Mouse (Mus musculus): Measurements from ENCODE around the gene Ccdc130. TPM values are rescaled to one million over a fixed set of nuclear protein-coding genes. Genes with fewer than 3 reads are reported as not detected.
A peak's percentile ranks its signal among the peaks of the same experiment; 100 is the strongest.

Ccdc130 gene
- total and polyA plus RNA-seq, 3 experiments, result 12.9 to 73.7 (median 17.1) TPM

GRCm38 (mm10) chr8:84241167-84241566, 29.0 kb downstream of the Ccdc130 start:
- peaks cover 9% of the 10 kb centered on the region; the same call in 1 of the 2 replicates for H3K27me3 ChIP-seq (ENCODE audit: insufficient read depth, low read length)
- peaks cover 20% of the 10 kb centered on the region for H3K4me1 ChIP-seq (ENCODE audit: insufficient read depth, low read depth, low read length)
- no peak for TF ChIP-seq POLR2AphosphoS5 (IDR thresholded peaks at IDR 0.05; ENCODE audit: insufficient replicate concordance, low read depth, low read length)
- TF ChIP-seq GATA1 (IDR thresholded peaks at IDR 0.05; ENCODE audit: borderline replicate concordance, low read length), result no peak
- no peak for TF ChIP-seq GATA2 (IDR thresholded peaks at IDR 0.05; ENCODE audit: borderline replicate concordance, low read depth, low read length)
- TF ChIP-seq TAL1 (conservative IDR thresholded peaks at IDR 0.05; ENCODE audit: low read depth, low read length), result no peak
- TF ChIP-seq CTCF (IDR thresholded peaks at IDR 0.05; ENCODE audit: low read depth, low read length), result no peak
- no peaks in the 10 kb centered on the region for H3K9me3 ChIP-seq (replicated peaks)
- no peak overlapping the region for H3K4me3 ChIP-seq (ENCODE audit: low read depth, low read length)
- DNase-seq (ENCODE audit: low spot score) (no peak), ATAC-seq (ENCODE audit: extremely low read depth, insufficient number of reproducible peaks, low FRiP score, poor library complexity, severe bottlenecking) (no peak)
- H3K36me3 ChIP-seq (replicated peaks), result peaks cover 34% of the 10 kb centered on the region

GRCm38 (mm10) chr8:84237542-84238229, 32.5 kb downstream of the Ccdc130 start:
- H3K4me1 ChIP-seq (ENCODE audit: insufficient read depth, low read depth, low read length), result peaks cover 24% of the 10 kb centered on the region
- H3K27me3 ChIP-seq (ENCODE audit: insufficient read depth, low read length), result peaks cover 9% of the 10 kb centered on the region; the same call in 1 of the 2 replicates
- TF ChIP-seq TAL1 (conservative IDR thresholded peaks at IDR 0.05; ENCODE audit: low read depth, low read length) (no peak), GATA1 (IDR thresholded peaks at IDR 0.05; ENCODE audit: borderline replicate concordance, low read length) (no peak), CTCF (IDR thresholded peaks at IDR 0.05; ENCODE audit: low read depth, low read length) (no peak), GATA2 (IDR thresholded peaks at IDR 0.05; ENCODE audit: borderline replicate concordance, low read depth, low read length) (no peak)
- peaks cover 30% of the 10 kb centered on the region for H3K36me3 ChIP-seq (replicated peaks)
- ATAC-seq (ENCODE audit: extremely low read depth, insufficient number of reproducible peaks, low FRiP score, poor library complexity, severe bottlenecking) (no peak), DNase-seq (ENCODE audit: low spot score) (no peak)
- H3K9me3 ChIP-seq (replicated peaks), result no peaks in the 10 kb centered on the region
- peak overlapping the region; percentile 84 for H3K4me3 ChIP-seq (ENCODE audit: low read depth, low read length)

DNA sequence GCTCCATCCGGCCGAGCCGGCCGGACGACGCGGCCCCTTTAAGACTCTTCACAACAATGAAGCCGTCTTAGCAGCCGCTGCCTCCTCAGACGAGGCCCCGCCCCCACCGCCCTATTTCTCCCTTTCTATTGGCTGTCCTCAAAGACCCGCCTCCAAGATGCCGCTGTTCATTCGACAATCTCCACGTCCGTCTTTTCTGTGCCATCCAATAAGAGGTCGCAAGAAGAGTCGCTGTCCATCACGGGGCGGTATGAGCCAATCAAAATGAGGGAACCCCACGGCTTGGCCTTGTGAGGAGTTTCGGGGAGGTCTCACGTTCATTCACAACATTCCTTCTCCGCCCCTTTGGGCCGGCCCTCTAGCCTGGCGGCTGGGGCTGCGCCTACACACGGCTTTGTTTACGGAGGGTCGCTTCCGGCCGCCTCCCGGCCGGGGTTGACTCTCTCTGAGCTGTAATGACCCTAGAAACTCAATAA, 33.1 kb downstream of the Ccdc130 start, which contains the start of gene Zswim4:
Gene Zswim4, minus strand, starts transcription at position 58 of the 476 bp plus-strand sequence.
- H3K4me3 ChIP-seq (ENCODE audit: low read depth, low read length), result peak within 1 kb of the TSS; percentile 84
- peaks cover 6% of the 10 kb centered on the region; the same call in 1 of the 2 replicates for H3K27me3 ChIP-seq (ENCODE audit: insufficient read depth, low read length)
- DNase-seq (ENCODE audit: low spot score) (peak; percentile 100), ATAC-seq (ENCODE audit: extremely low read depth, insufficient number of reproducible peaks, low FRiP score, poor library complexity, severe bottlenecking) (peak; percentile 99)
- no peaks in the 10 kb centered on the region for H3K9me3 ChIP-seq (replicated peaks)
- H3K4me1 ChIP-seq (ENCODE audit: insufficient read depth, low read depth, low read length), result peaks cover 22% of the 10 kb centered on the region
- no peak for TF ChIP-seq CTCF (IDR thresholded peaks at IDR 0.05; ENCODE audit: low read depth, low read length)
- no peak for TF ChIP-seq POLR2AphosphoS5 (IDR thresholded peaks at IDR 0.05; ENCODE audit: insufficient replicate concordance, low read depth, low read length)
- no peak for TF ChIP-seq TAL1 (conservative IDR thresholded peaks at IDR 0.05; ENCODE audit: low read depth, low read length)
- TF ChIP-seq GATA1 (IDR thresholded peaks at IDR 0.05; ENCODE audit: borderline replicate concordance, low read length), result no peak
- TF ChIP-seq GATA2 (IDR thresholded peaks at IDR 0.05; ENCODE audit: borderline replicate concordance, low read depth, low read length), result no peak
- peaks cover 32% of the 10 kb centered on the region for H3K36me3 ChIP-seq (replicated peaks)

GRCm38 (mm10) chr8:84236410-84236997, 33.7 kb downstream of the Ccdc130 start:
- Histone ChIP-seq H3K36me3 (replicated peaks) (peaks cover 37% of the 10 kb centered on the region), H3K4me3 (ENCODE audit: low read depth, low read length) (peak overlapping the region; percentile 84), H3K4me1 (ENCODE audit: insufficient read depth, low read depth, low read length) (peaks cover 22% of the 10 kb centered on the region), H3K9me3 (replicated peaks) (no peaks in the 10 kb centered on the region), H3K27me3 (ENCODE audit: insufficient read depth, low read length) (peaks cover 6% of the 10 kb centered on the region; the same call in 1 of the 2 replicates)
- ATAC-seq (ENCODE audit: extremely low read depth, insufficient number of reproducible peaks, low FRiP score, poor library complexity, severe bottlenecking), result no peak
- TF ChIP-seq GATA2 (IDR thresholded peaks at IDR 0.05; ENCODE audit: borderline replicate concordance, low read depth, low read length) (no peak), POLR2AphosphoS5 (IDR thresholded peaks at IDR 0.05; ENCODE audit: insufficient replicate concordance, low read depth, low read length) (no peak), TAL1 (conservative IDR thresholded peaks at IDR 0.05; ENCODE audit: low read depth, low read length) (no peak), GATA1 (IDR thresholded peaks at IDR 0.05; ENCODE audit: borderline replicate concordance, low read length) (no peak), CTCF (IDR thresholded peaks at IDR 0.05; ENCODE audit: low read depth, low read length) (no peak)
- DNase-seq (ENCODE audit: low spot score), result no peak

DNA sequence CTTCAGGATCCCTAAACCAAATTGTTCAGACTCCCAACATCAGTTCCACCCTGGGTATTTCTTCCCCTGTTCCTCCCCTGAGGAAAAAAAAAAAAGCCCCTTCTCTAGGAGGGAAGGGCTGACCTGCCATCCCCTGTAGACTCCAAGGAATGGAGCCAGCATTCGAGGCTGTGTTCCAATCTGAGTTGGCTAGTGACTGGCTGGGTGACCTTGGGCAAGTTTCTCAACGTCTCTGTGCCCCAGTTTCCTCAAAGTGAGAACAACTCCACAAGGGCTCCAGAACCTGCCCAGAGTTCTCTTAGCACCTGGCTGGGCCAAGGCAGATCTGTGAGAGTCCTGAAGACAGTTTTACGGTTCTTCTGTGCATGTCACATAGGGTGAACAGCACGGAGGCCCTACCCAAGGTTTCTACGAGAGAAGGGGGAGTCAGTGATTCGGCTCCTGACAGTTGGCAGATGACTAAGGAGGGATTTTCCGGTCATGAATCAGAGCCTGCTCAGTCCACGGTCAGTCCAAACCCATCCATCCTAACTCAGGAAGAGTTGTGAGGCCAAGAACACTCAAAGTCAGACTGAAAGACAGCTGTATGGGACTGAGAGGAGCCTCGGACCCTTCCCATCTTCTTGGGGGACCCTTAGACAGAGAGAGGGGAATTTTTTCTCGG, 34.3 kb downstream of the Ccdc130 start:
- Histone ChIP-seq H3K4me3 (ENCODE audit: low read depth, low read length) (peak overlapping the region; percentile 84), H3K27me3 (ENCODE audit: insufficient read depth, low read length) (peaks cover 2% of the 10 kb centered on the region; the same call in 1 of the 2 replicates), H3K4me1 (ENCODE audit: insufficient read depth, low read depth, low read length) (peaks cover 22% of the 10 kb centered on the region), H3K9me3 (replicated peaks) (no peaks in the 10 kb centered on the region), H3K36me3 (replicated peaks) (peaks cover 42% of the 10 kb centered on the region)
- DNase-seq (ENCODE audit: low spot score) (no peak), ATAC-seq (ENCODE audit: extremely low read depth, insufficient number of reproducible peaks, low FRiP score, poor library complexity, severe bottlenecking) (no peak)
- no peak for TF ChIP-seq POLR2AphosphoS5 (IDR thresholded peaks at IDR 0.05; ENCODE audit: insufficient replicate concordance, low read depth, low read length)
- no peak for TF ChIP-seq GATA2 (IDR thresholded peaks at IDR 0.05; ENCODE audit: borderline replicate concordance, low read depth, low read length)
- no peak for TF ChIP-seq CTCF (IDR thresholded peaks at IDR 0.05; ENCODE audit: low read depth, low read length)
- TF ChIP-seq GATA1 (IDR thresholded peaks at IDR 0.05; ENCODE audit: borderline replicate concordance, low read length), result no peak
- TF ChIP-seq TAL1 (conservative IDR thresholded peaks at IDR 0.05; ENCODE audit: low read depth, low read length), result no peak

DNA sequence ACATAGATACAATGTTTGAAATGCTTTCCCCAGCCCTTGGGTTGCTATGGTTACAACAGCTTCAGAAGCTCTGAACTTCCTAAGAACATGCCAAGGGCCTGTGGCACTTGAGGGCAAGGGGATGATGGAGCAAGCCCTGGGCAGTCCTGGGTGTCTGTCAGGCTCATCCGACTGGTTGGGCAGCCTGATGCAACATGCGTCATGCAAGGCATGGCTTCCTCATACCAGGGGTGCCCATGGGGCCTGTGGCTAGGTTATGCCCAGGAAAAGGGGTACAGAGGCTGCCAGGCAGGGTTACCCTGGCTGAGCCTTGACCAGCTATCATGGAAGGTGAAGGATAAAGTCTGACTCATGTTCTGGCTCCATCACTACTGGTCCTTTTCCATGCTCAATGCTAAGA, 37.1 kb downstream of the Ccdc130 start:
- Histone ChIP-seq H3K4me1 (ENCODE audit: insufficient read depth, low read depth, low read length) (peaks cover 19% of the 10 kb centered on the region), H3K27me3 (ENCODE audit: insufficient read depth, low read length) (no peaks in the 10 kb centered on the region), H3K9me3 (replicated peaks) (no peaks in the 10 kb centered on the region), H3K4me3 (ENCODE audit: low read depth, low read length) (no peak overlapping the region), H3K36me3 (replicated peaks) (peaks cover 68% of the 10 kb centered on the region)
- ATAC-seq (ENCODE audit: extremely low read depth, insufficient number of reproducible peaks, low FRiP score, poor library complexity, severe bottlenecking) (no peak), DNase-seq (ENCODE audit: low spot score) (no peak)
- no peak for TF ChIP-seq TAL1 (conservative IDR thresholded peaks at IDR 0.05; ENCODE audit: low read depth, low read length)
- no peak for TF ChIP-seq CTCF (IDR thresholded peaks at IDR 0.05; ENCODE audit: low read depth, low read length)
- no peak for TF ChIP-seq POLR2AphosphoS5 (IDR thresholded peaks at IDR 0.05; ENCODE audit: insufficient replicate concordance, low read depth, low read length)
- TF ChIP-seq GATA2 (IDR thresholded peaks at IDR 0.05; ENCODE audit: borderline replicate concordance, low read depth, low read length), result no peak
- no peak for TF ChIP-seq GATA1 (IDR thresholded peaks at IDR 0.05; ENCODE audit: borderline replicate concordance, low read length)
